Mouse (Mus musculus): Measurements from ENCODE around the gene Hs2st1.

The Hs2st1 gene

DNA sequence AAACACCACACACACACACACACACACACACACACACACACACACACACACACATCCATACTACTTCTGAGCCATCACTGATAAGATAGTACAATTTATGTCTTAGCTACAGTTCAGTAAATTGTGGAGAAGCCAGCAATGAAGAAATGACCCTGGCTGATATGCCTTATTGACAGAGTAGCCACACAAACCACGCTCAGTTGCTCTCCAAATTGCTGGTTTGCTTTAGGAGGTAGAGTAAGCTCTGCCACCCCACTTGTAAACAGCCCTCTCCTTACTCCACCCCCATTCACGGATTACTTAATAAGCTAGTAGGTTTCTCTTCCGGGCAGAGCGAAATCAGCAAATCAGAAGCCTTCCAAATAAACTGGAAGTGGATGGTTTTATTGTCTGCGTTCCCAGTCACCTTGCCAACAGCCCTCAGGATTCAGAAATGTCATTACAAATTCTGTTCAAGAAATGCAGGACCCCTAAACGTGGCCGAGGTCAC lies 175.5 kb downstream of the Hs2st1 start:
- DNase-seq (ENCODE audit: low spot score in 2 of 2) = no peak

GRCm38 (mm10) chr3:144386446-144386845 lies 183.5 kb downstream of the Hs2st1 start:
- no peak for DNase-seq (ENCODE audit: low spot score in 2 of 2)

DNA sequence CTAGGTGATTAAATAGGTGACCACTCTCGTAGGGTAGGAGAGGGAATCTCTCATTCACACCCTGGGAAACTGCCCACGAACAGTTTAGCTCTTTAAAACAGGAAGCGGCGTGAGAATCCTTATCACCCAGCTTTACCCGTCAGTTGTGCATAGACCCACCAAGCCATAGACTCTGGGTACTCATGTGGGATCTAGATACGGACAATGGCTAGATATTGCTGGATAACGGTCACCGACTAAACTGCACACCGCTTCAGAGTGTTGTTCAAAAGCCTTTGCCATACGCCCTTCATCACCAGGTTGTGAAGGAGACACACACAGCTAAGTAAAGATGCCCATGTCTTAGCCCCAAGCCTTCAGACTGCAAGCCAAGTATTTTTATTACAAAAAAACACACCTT lies 185.3 kb downstream of the Hs2st1 start:
- DNase-seq (ENCODE audit: low spot score in 2 of 2) = no peak

GRCm38 (mm10) chr3:144381431-144381980 lies 188.5 kb downstream of the Hs2st1 start:
- DNase-seq (ENCODE audit: low spot score in 2 of 2) = no peak

DNA sequence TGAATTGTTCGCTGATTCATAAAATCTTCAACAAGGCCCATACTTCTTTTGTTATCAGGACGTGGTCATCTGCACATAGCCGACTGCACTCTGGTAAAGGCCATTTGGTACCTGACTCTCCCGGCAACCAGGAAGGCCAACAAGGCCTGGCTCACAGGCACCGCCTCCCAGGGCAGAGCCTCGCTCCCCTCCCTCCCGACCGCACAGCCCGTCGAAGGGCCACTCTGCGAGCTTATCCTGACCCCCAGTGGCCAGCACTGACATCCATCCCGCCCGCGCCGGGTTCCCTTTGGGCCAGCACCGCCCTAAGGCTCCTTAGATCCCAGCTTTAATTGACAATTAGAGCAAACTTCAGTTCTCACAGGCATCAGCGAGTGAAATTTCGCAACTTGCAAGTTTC lies 189.1 kb downstream of the Hs2st1 start:
- peak; percentile 83 to 86 for DNase-seq (ENCODE audit: low spot score in 2 of 2)

GRCm38 (mm10) chr3:144379801-144380200 lies 190.2 kb downstream of the Hs2st1 start:
- DNase-seq (ENCODE audit: low spot score in 2 of 2) = no peak
